Mouse (Mus musculus) MEL (cell line): ENCODE results near the gene Itga9. TPM values are rescaled to one million over a fixed set of nuclear protein-coding genes. Genes with fewer than 3 reads are reported as not detected.

Experiments
- DNase-seq: peaks from one replicate; pipeline ENCODE4 v3.0.0; 2011; ENCODE audit warnings: low read depth, low spot score
- H3K27ac ChIP-seq: 2 replicates; pipeline ENCODE4 v1.5.1; 2012; ENCODE audit warnings: low read depth, mild to moderate bottlenecking, control low read depth, low read length, moderate library complexity; ENCODE audit not compliant: control insufficient read depth
- H3K27me3 ChIP-seq, 2 experiments: fragments of 150-350 bp in 1 of 2; sonication (generic) in 1 of 2; 2 replicates each; pipeline ENCODE4 v1.6.1; 2012; ENCODE audit warnings: low read length in 2 of 2, mild to moderate bottlenecking in 2 of 2, improper control_type of control experiment in 1 of 2, moderate library complexity in 1 of 2; ENCODE audit not compliant: insufficient read depth in 2 of 2, control insufficient read depth in 1 of 2
- H3K36me3 ChIP-seq, 2 experiments: 2 replicates each; pipeline ENCODE4 v1.6.1; 2012 to 2014; ENCODE audit warnings: low read length in 2 of 2, improper control_type of control experiment in 1 of 2, inconsistent platforms in 1 of 2, mild to moderate bottlenecking in 1 of 2; ENCODE audit not compliant: insufficient read depth in 2 of 2, control insufficient read depth in 1 of 2
- H3K4me1 ChIP-seq, 2 experiments: fragments of 150-350 bp in 1 of 2; sonication (generic) in 1 of 2; 2 replicates each; pipeline ENCODE4 v1.6.1; 2012; ENCODE audit warnings: low read length in 2 of 2, improper control_type of control experiment in 1 of 2, mild to moderate bottlenecking in 1 of 2; ENCODE audit not compliant: insufficient read depth in 2 of 2, control insufficient read depth in 1 of 2
- H3K4me3 ChIP-seq, 2 experiments: fragments of 150-350 bp in 1 of 2; sonication (generic) in 1 of 2; 2 replicates each; pipeline ENCODE4 v1.5.1; 2012; ENCODE audit warnings: low read depth in 2 of 2, low read length in 2 of 2, mild to moderate bottlenecking in 2 of 2, moderate library complexity in 2 of 2, control low read depth in 1 of 2, improper control_type of control experiment in 1 of 2; ENCODE audit not compliant: control insufficient read depth in 1 of 2, insufficient read depth in 1 of 2
- H3K79me2 ChIP-seq: 2 replicates; pipeline ENCODE4 v1.6.1; 2012; ENCODE audit warnings: mild to moderate bottlenecking, low read length, moderate library complexity; ENCODE audit not compliant: control insufficient read depth, poor library complexity, insufficient read depth
- H3K9ac ChIP-seq: 2 replicates; pipeline ENCODE4 v1.6.1; 2012; ENCODE audit warnings: low read depth, mild to moderate bottlenecking, control low read depth, low read length, moderate library complexity; ENCODE audit not compliant: control insufficient read depth, poor library complexity, severe bottlenecking
- H3K9me3 ChIP-seq: fragments of 150-350 bp; sonication (generic); replicated peaks from 2 replicates; pipeline ENCODE4 v1.6.1; 2012; ENCODE audit warnings: mild to moderate bottlenecking, low read length, improper control_type of control experiment, moderate library complexity; ENCODE audit not compliant: insufficient read depth
- CHD1 ChIP-seq: IDR thresholded peaks from 2 replicates; pipeline ENCODE4 v1.6.1; 2012; ENCODE audit warnings: low read depth, mild to moderate bottlenecking, inconsistent platforms, low read length, improper control_type of control experiment
- CHD2 ChIP-seq: IDR thresholded peaks from 2 replicates; pipeline ENCODE4 v1.6.1; 2011; ENCODE audit warnings: low read length, improper control_type of control experiment
- CTCF ChIP-seq, 3 experiments: IDR thresholded peaks in 2 of 3; conservative IDR thresholded peaks in 1 of 3; 2 replicates each; pipeline ENCODE4 v1.5.1; 2011 to 2012; ENCODE audit warnings: low read length in 3 of 3, low read depth in 2 of 3, mild to moderate bottlenecking in 2 of 3, improper control_type of control experiment in 1 of 3, inconsistent platforms in 1 of 3, mixed read lengths in 1 of 3, moderate library complexity in 1 of 3; ENCODE audit not compliant: control insufficient read depth in 1 of 3, insufficient read depth in 1 of 3, poor library complexity in 1 of 3, severe bottlenecking in 1 of 3
- EP300 ChIP-seq, 2 experiments: IDR thresholded peaks; 2 replicates each; pipeline ENCODE4 v1.6.1; 2011; ENCODE audit warnings: improper control_type of control experiment in 2 of 2, low read length in 2 of 2, low read depth in 1 of 2, mild to moderate bottlenecking in 1 of 2
- ETS1 ChIP-seq: IDR thresholded peaks from 2 replicates; pipeline ENCODE4 v1.6.1; 2012; ENCODE audit warnings: low read depth, mild to moderate bottlenecking, inconsistent platforms, low read length, improper control_type of control experiment, moderate library complexity
- GABPA ChIP-seq: IDR thresholded peaks from 2 replicates; pipeline ENCODE4 v1.6.1; 2012; ENCODE audit warnings: low read depth, mild to moderate bottlenecking, inconsistent platforms, low read length, improper control_type of control experiment, moderate library complexity
- GATA1 ChIP-seq: IDR thresholded peaks from 2 replicates; pipeline ENCODE4 v1.6.1; 2011; ENCODE audit warnings: low read depth, low read length, improper control_type of control experiment
- HCFC1 ChIP-seq: IDR thresholded peaks from 2 replicates; pipeline ENCODE4 v1.6.1; 2012; ENCODE audit warnings: low read depth, mild to moderate bottlenecking, inconsistent platforms, low read length, improper control_type of control experiment, moderate library complexity
- JUND ChIP-seq: IDR thresholded peaks from 2 replicates; pipeline ENCODE4 v1.6.1; 2011; ENCODE audit warnings: low read depth, mild to moderate bottlenecking, improper control_type of control experiment, low read length
- MAX ChIP-seq: IDR thresholded peaks from 2 replicates; pipeline ENCODE4 v1.6.1; 2011; ENCODE audit warnings: low read length, improper control_type of control experiment
- MAZ ChIP-seq: IDR thresholded peaks from 2 replicates; pipeline ENCODE4 v1.6.1; 2012; ENCODE audit warnings: low read depth, mild to moderate bottlenecking, inconsistent platforms, low read length, improper control_type of control experiment
- MXI1 ChIP-seq: IDR thresholded peaks from 2 replicates; pipeline ENCODE4 v1.6.1; 2011; ENCODE audit warnings: mild to moderate bottlenecking, low read depth, low read length, improper control_type of control experiment
- POLR2A ChIP-seq, 2 experiments: IDR thresholded peaks; 2 replicates each; pipeline ENCODE4 v1.6.1; 2011 to 2012; ENCODE audit warnings: low read length in 2 of 2, mild to moderate bottlenecking in 2 of 2, control low read depth in 1 of 2, improper control_type of control experiment in 1 of 2, low read depth in 1 of 2, moderate library complexity in 1 of 2; ENCODE audit not compliant: control insufficient read depth in 1 of 2, insufficient read depth in 1 of 2, poor library complexity in 1 of 2
- POLR2AphosphoS2 ChIP-seq: IDR thresholded peaks from 2 replicates; pipeline ENCODE4 v1.6.1; 2011; ENCODE audit warnings: low read length, improper control_type of control experiment
- POLR2AphosphoS5 ChIP-seq: IDR thresholded peaks from 2 replicates; pipeline ENCODE4 v1.6.1; 2012; ENCODE audit warnings: low read depth, borderline replicate concordance, mild to moderate bottlenecking, inconsistent platforms, low read length, moderate library complexity, mixed read lengths
- RAD21 ChIP-seq: IDR thresholded peaks from 2 replicates; pipeline ENCODE4 v1.6.1; 2011; ENCODE audit warnings: mild to moderate bottlenecking, low read depth, low read length, improper control_type of control experiment
- RCOR1 ChIP-seq: IDR thresholded peaks from 2 replicates; pipeline ENCODE4 v1.6.1; 2012; ENCODE audit warnings: low read depth, mild to moderate bottlenecking, inconsistent platforms, low read length, improper control_type of control experiment
- SIN3A ChIP-seq: IDR thresholded peaks from 2 replicates; pipeline ENCODE4 v1.6.1; 2012; ENCODE audit warnings: low read length, improper control_type of control experiment, inconsistent platforms
- SMC3 ChIP-seq: IDR thresholded peaks from 2 replicates; pipeline ENCODE4 v1.6.1; 2011; ENCODE audit warnings: low read depth, low read length, improper control_type of control experiment
- TAL1 ChIP-seq: IDR thresholded peaks from 2 replicates; pipeline ENCODE4 v1.6.1; 2012; ENCODE audit warnings: mild to moderate bottlenecking, inconsistent platforms, low read length, moderate library complexity, mixed read lengths
- TCF12 ChIP-seq: IDR thresholded peaks from 2 replicates; pipeline ENCODE4 v1.6.1; 2014; ENCODE audit warnings: low read depth, mild to moderate bottlenecking, inconsistent platforms, low read length, improper control_type of control experiment, moderate library complexity
- UBTF ChIP-seq: IDR thresholded peaks from 2 replicates; pipeline ENCODE4 v1.6.1; 2012; ENCODE audit warnings: low read depth, mild to moderate bottlenecking, inconsistent platforms, low read length, improper control_type of control experiment, moderate library complexity, borderline replicate concordance; ENCODE audit not compliant: insufficient read depth
- USF2 ChIP-seq, 2 experiments: IDR thresholded peaks; 2 replicates each; pipeline ENCODE4 v1.6.1; 2011 to 2012; ENCODE audit warnings: improper control_type of control experiment in 2 of 2, low read length in 2 of 2, borderline replicate concordance in 1 of 2, inconsistent platforms in 1 of 2, low read depth in 1 of 2, mild to moderate bottlenecking in 1 of 2; ENCODE audit not compliant: insufficient read depth in 1 of 2
- ZC3H11A ChIP-seq: IDR thresholded peaks from 2 replicates; pipeline ENCODE4 v1.6.1; 2012; ENCODE audit warnings: low read depth, mild to moderate bottlenecking, inconsistent platforms, low read length, improper control_type of control experiment
- ZKSCAN1 ChIP-seq: IDR thresholded peaks from 2 replicates; pipeline ENCODE4 v1.6.1; 2012; ENCODE audit warnings: low read depth, mild to moderate bottlenecking, inconsistent platforms, low read length, improper control_type of control experiment, moderate library complexity
- polyA plus RNA-seq, 2 experiments: library from polyadenylated mRNA; stranded (reverse) in 1 of 2; unstranded in 1 of 2; fragments of >175 nt in 1 of 2; fragments of >200 nt in 1 of 2; gene quantifications; 2 replicates each; pipeline versions ENCODE4 v1.2.1 to v1.2.4; 2012; ENCODE audit warnings: low replicate concordance in 2 of 2, low read depth in 1 of 2; ENCODE audit not compliant: insufficient read length in 2 of 2, insufficient read depth in 1 of 2, missing spikeins in 1 of 2
- total RNA-seq: library from RNA; depleted of rRNA; stranded (reverse); fragments of 300-350 nt; gene quantifications from 2 replicates; pipeline ENCODE4 v1.2.3, GENCODE M21; 2012

Gene Itga9
- total and polyA plus RNA-seq, 3 experiments, result 0.19 to 0.21 TPM; not detected in 1

DNA sequence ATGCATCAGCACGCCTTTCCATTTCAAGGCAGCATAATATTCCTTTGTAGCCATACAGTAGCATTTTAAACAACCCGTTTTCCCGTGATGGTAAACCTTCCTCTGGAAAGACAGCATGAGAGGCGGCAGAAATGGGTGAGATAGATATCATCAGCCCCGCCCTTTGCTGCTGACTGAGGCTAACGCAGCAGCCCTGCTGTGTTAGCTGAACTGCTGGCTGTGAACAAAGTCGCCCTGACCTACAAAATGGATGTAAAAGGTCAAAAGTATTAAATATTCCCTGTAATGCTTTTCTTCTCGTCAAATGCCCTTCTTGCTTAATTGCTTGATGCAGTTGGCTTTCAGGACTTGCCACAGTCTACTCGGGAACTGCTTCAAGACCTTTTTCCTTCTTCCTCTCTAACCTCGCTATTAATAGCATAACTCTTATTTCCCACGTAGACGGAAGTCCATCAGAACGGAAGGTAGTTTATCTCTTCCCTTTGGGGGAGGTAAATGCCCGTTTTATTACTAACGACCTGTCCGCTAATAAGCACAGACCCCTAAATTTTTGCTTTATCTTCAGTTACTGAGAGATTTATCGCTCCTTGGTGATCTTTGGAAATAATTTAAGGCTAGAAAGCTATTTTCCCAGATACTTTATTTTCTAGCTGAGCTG, 39.3 kb downstream of the Itga9 start (continued):
- TF ChIP-seq RCOR1, result no peak
- no peak for TF ChIP-seq CTCF (IDR thresholded peaks at IDR 0.05 in 2 of 3, conservative IDR thresholded peaks at IDR 0.05 in 1 of 3; ENCODE audit: control insufficient read depth in 1 of 3, insufficient read depth in 1 of 3, low read depth in 2 of 3, low read length in 3 of 3, poor library complexity in 1 of 3, severe bottlenecking in 1 of 3)
- TF ChIP-seq ETS1, result peak; percentile 22; the same call in 1 of the 2 replicates

DNA sequence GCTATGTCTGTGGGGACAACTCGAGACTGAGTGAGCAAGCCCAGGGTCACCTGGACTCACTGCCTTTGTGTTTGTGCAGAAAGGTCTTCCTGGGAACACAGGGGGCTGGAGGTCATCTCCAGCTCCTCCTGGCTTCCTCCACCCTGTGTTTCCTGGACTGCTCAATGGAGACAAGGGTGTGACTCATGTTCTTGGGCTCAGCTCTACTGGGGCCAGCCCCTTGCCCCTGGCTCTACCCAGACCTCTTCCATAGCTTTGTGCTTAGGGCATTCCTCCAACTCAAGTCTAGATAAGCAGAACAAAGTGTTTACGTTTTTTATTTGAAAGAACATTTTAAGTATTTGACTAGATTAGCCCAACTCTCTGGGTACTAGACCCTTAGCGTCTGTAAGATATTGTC, 41.0 kb downstream of the Itga9 start:
- no peaks in the 10 kb centered on the region for H3K27me3 ChIP-seq
- H3K4me3 ChIP-seq, result no peak overlapping the region
- peaks cover 0 to 12% of the 10 kb centered on the region in 2 experiments; a peak in 2 of 4 replicates for H3K36me3 ChIP-seq
- no peak for DNase-seq
- H3K79me2 ChIP-seq, result no peaks in the 10 kb centered on the region
- no peak for TF ChIP-seq USF2 (IDR thresholded peaks at IDR 0.05; ENCODE audit: borderline replicate concordance in 1 of 2, insufficient read depth in 1 of 2, low read depth in 1 of 2, low read length in 2 of 2)
- no peak for TF ChIP-seq SMC3
- no peak for TF ChIP-seq GATA1
- no peak for TF ChIP-seq TAL1
- TF ChIP-seq JUND, result no peak
- TF ChIP-seq POLR2A (IDR thresholded peaks at IDR 0.05; ENCODE audit: control insufficient read depth in 1 of 2, insufficient read depth in 1 of 2, low read depth in 1 of 2, low read length in 2 of 2, poor library complexity in 1 of 2), result no peak
- TF ChIP-seq ETS1, result no peak
- TF ChIP-seq TCF12, result no peak
- TF ChIP-seq POLR2AphosphoS2, result no peak
- no peak for TF ChIP-seq RAD21
- TF ChIP-seq CHD2, result no peak
- TF ChIP-seq MAX, result no peak
- no peak for TF ChIP-seq ZKSCAN1
- no peak for TF ChIP-seq MXI1
- TF ChIP-seq HCFC1, result no peak
- no peak for TF ChIP-seq UBTF
- no peak overlapping the region for H3K27ac ChIP-seq
- no peaks in the 10 kb centered on the region for H3K9me3 ChIP-seq
- H3K9ac ChIP-seq, result no peak overlapping the region
- H3K4me1 ChIP-seq, result peaks cover 6 to 25% of the 10 kb centered on the region in 2 experiments

DNA sequence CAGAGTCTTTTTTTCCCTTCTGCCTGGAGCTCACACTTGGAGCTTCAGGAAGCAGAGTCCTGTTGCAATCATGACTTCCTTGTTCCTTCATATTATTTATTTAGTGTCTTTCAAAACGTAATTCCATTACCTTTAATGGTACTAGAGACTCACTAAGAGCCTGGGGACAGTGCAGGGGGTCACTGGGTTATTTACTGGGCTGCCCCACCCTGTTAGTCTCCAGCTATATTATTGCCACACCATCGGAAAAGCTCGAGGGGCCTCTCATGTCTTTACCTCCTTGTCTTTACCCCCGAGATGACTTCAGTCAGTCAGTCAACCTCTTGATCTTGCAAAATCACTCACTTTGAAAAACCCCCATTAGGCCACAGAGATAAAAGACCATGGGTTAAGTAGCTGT, 44.5 kb downstream of the Itga9 start:
- no peak for TF ChIP-seq MAZ
- TF ChIP-seq TCF12, result no peak
- TF ChIP-seq SMC3, result no peak
- TF ChIP-seq ZC3H11A, result no peak
- TF ChIP-seq GATA1, result no peak
- TF ChIP-seq CHD2, result no peak
- no peak for TF ChIP-seq SIN3A
- TF ChIP-seq EP300 (IDR thresholded peaks at IDR 0.05; ENCODE audit: low read depth in 1 of 2, low read length in 2 of 2), result no peak
- no peak for TF ChIP-seq CHD1
- TF ChIP-seq GABPA, result no peak
- no peak for TF ChIP-seq ZKSCAN1
- no peak for TF ChIP-seq POLR2AphosphoS5
- Histone ChIP-seq H3K27me3 (no peaks in the 10 kb centered on the region), H3K36me3 (peaks cover 0 to 8% of the 10 kb centered on the region in 2 experiments; a peak in 2 of 4 replicates), H3K4me1 (peaks cover 3 to 16% of the 10 kb centered on the region in 2 experiments; a peak in 3 of 4 replicates), H3K79me2 (no peaks in the 10 kb centered on the region), H3K9me3 (no peaks in the 10 kb centered on the region), H3K27ac (no peak overlapping the region), H3K9ac (no peak overlapping the region), H3K4me3 (no peak overlapping the region)
- no peak for DNase-seq
